Comparison of ENCODE assay signal across 9 mouse cellular contexts in the genomic region with DNA sequence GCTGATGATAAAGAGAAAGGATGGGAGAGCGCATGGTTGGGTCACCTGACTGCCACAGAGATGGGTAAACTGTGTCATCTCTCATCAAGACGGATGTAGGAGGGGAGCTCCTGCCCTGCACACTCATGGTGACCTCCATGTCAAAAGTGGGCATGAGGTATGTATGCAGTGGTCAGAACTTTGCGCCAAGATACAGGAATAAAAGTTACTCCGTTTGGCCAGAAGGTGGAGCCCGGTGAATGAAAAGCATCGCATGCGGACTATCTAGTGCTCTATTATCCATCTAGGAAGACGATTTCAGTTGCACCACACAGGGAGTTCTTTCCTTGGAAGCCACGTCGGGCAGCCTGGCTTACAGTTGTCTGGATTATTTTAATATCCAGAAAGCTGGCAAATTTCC. TPM values are rescaled to one million over a fixed set of nuclear protein-coding genes. Genes with fewer than 3 reads are reported as not detected.
DNase-seq lines count a peak whose midpoint lies in the region; ATAC-seq and TF ChIP-seq lines count a peak whose summit lies in the region.
"Had no signal": no experiment of that assay in that cellular context is flagged by ENCODE, and none has a peak within 500 bp of the region (broad histone marks: within the 10 kb centered on the region; RNA-seq: fewer than 3 reads in every experiment).

No protein-coding gene starts in this region.

- no peak overlapping the region for H3K4me3 ChIP-seq in heart, adult 2 months
- no peak overlapping the region for H3K4me3 ChIP-seq in ES-Bruce4 (ENCODE audit: low read depth, low read length)
- H3K4me3 ChIP-seq in megakaryocyte, embryonic 14.5 days (replicated peaks), result peak overlapping the region; percentile 47
- H3K4me3 ChIP-seq: limb, embryonic 13.5 days had no signal

- H3K79me2 ChIP-seq in heart, adult 2 months (replicated peaks; ENCODE audit: control insufficient read depth, insufficient read depth, low read length), result no peaks in the 10 kb centered on the region

- H3K9me3 ChIP-seq in ES-Bruce4 (replicated peaks; ENCODE audit: control insufficient read depth, insufficient read depth, low read length, poor library complexity, severe bottlenecking), result no peaks in the 10 kb centered on the region
- no peaks in the 10 kb centered on the region for H3K9me3 ChIP-seq in megakaryocyte, embryonic 14.5 days
- H3K9me3 ChIP-seq: limb, embryonic 13.5 days had no signal

- H3K4me1 ChIP-seq in heart, adult 2 months (ENCODE audit: control insufficient read depth, insufficient read depth, low read length), result no peaks in the 10 kb centered on the region
- H3K4me1 ChIP-seq in ES-Bruce4 (ENCODE audit: control insufficient read depth, insufficient read depth, low read length), result no peaks in the 10 kb centered on the region
- peaks cover 4% of the 10 kb centered on the region; the same call in 1 of the 2 replicates for H3K4me1 ChIP-seq in megakaryocyte, embryonic 14.5 days

- TF ChIP-seq CTCF in heart, adult 2 months (IDR thresholded peaks at IDR 0.05), result peak; percentile 57
- TF ChIP-seq CTCF in ES-Bruce4 (IDR thresholded peaks at IDR 0.05; ENCODE audit: low read depth, low read length), result peak; percentile 19

- no peak for TF ChIP-seq POLR2A in heart, adult 2 months (IDR thresholded peaks at IDR 0.05; ENCODE audit: insufficient read depth, low read depth, low read length)
- no peak for TF ChIP-seq POLR2A in ES-Bruce4 (IDR thresholded peaks at IDR 0.05; ENCODE audit: insufficient read depth, low read length)

- TF ChIP-seq EP300 in heart, adult 2 months (IDR thresholded peaks at IDR 0.05; ENCODE audit: insufficient read depth, low read depth, low read length), result no peak
- no peak for TF ChIP-seq EP300 in ES-Bruce4 (IDR thresholded peaks at IDR 0.05; ENCODE audit: insufficient read depth, low read depth, low read length)

- 8% methylated on average over 10 of the region's 10 CpGs for WGBS in heart, adult 2 months

- peak; percentile 82 for ATAC-seq in granulocyte monocyte progenitor cell, adult 5-6 weeks (replicated peaks; ENCODE audit: poor library complexity, severe bottlenecking)

- intact Hi-C loops in heart, adult 2 months (cut with DNase I), result loop anchor here (5.0 kb wide), 1 partner anchor 62 kb away; no protein-coding TSS in a partner anchor
- intact Hi-C loops in heart, postnatal 25 days (cut with DNase I), result loop anchor here (2.0 kb wide), 1 partner anchor 61 kb away; no protein-coding TSS in a partner anchor

- no peak overlapping the region for H3K9ac ChIP-seq in heart, adult 2 months (ENCODE audit: low read depth, low read length)
- no peak overlapping the region for H3K9ac ChIP-seq in ES-Bruce4 (ENCODE audit: low read depth, poor library complexity, severe bottlenecking)
- H3K9ac ChIP-seq: limb, embryonic 13.5 days had no signal

- H3K36me3 ChIP-seq in heart, adult 2 months (ENCODE audit: control insufficient read depth, insufficient read depth, low read length), result no peaks in the 10 kb centered on the region
- H3K36me3 ChIP-seq in ES-Bruce4 (ENCODE audit: control insufficient read depth, insufficient read depth, low read length, poor library complexity, severe bottlenecking), result no peaks in the 10 kb centered on the region
- H3K36me3 ChIP-seq in megakaryocyte, embryonic 14.5 days (replicated peaks; ENCODE audit: low read length), result no peaks in the 10 kb centered on the region
- H3K36me3 ChIP-seq: limb, embryonic 13.5 days had no signal

- H3K27ac ChIP-seq in heart, adult 2 months, result no peak overlapping the region
- H3K27ac ChIP-seq in ES-Bruce4 (ENCODE audit: insufficient read depth, low read length), result no peak overlapping the region
- H3K27ac ChIP-seq: limb, embryonic 13.5 days had no signal

- no peak for DNase-seq in heart, adult 2 months
- no peak for DNase-seq in heart, postnatal 25 days (ENCODE audit: low spot score)
- peak; percentile 3 for DNase-seq in cerebellum, adult 9-10 months
- DNase-seq in layer of hippocampus, postnatal 14 days (ENCODE audit: low spot score in 2 of 2), result peak; percentile 30 to 49
- peak; percentile 46 for DNase-seq in right cerebral cortex, postnatal 4 days

- no peaks in the 10 kb centered on the region for H3K27me3 ChIP-seq in heart, adult 2 months (ENCODE audit: control insufficient read depth, insufficient read depth, low read length)
- peaks cover 1% of the 10 kb centered on the region for H3K27me3 ChIP-seq in ES-Bruce4 (ENCODE audit: control insufficient read depth, insufficient read depth, low read length, poor library complexity, severe bottlenecking)
- H3K27me3 ChIP-seq in megakaryocyte, embryonic 14.5 days (replicated peaks), result peaks cover 4% of the 10 kb centered on the region
- H3K27me3 ChIP-seq: limb, embryonic 13.5 days had no signal

RNA-seq across cellular contexts. Expression of gene Acpp, which starts 22.0 kb away (rescaled TPM):
- total RNA-seq in heart, adult 2 months (2021), result under 1 TPM; 0.23 to 0.41 TPM
- 0.03 and 0.35 TPM in 2 replicates for polyA plus RNA-seq in heart, adult 2 months (2012; rRNA removed)
- total RNA-seq in heart, postnatal 25 days (2021), result not detected
- polyA plus RNA-seq in ES-Bruce4 (2011; ENCODE audit: insufficient read depth, insufficient read length, low read depth, missing spikeins), result 2.2 and 3.1 TPM in 2 replicates
- total RNA-seq in granulocyte monocyte progenitor cell, adult 5-6 weeks (2014; fragmentation: Nextera tagmentation), result 1.2 and 4.6 TPM in 2 replicates
- total RNA-seq in granulocyte monocyte progenitor cell, adult 5-6 weeks (2017), result 2.8 and 3.0 TPM in 2 replicates
- total RNA-seq in layer of hippocampus, postnatal 14 days (2021), result under 1 TPM; 0.24 to 0.62 TPM
- 0.35 TPM in 1 of 2 replicates, not detected in the other for polyA plus RNA-seq in megakaryocyte, embryonic 14.5 days (2012; ENCODE audit: insufficient read depth, low replicate concordance)

RNA-seq across cellular contexts. Expression of gene Dnajc13, which starts 52.8 kb away (rescaled TPM):
- 10 to 100 TPM; 29.2 to 31.6 TPM for total RNA-seq in heart, adult 2 months (2021)
- 31.0 and 32.3 TPM in 2 replicates for polyA plus RNA-seq in heart, adult 2 months (2012; rRNA removed)
- 10 to 100 TPM; 34.0 to 36.3 TPM for total RNA-seq in heart, postnatal 25 days (2021)
- 110 and 119 TPM in 2 replicates for polyA plus RNA-seq in ES-Bruce4 (2011; ENCODE audit: insufficient read depth, insufficient read length, low read depth, missing spikeins)
- total RNA-seq in granulocyte monocyte progenitor cell, adult 5-6 weeks (2014; fragmentation: Nextera tagmentation), result 62.3 and 102 TPM in 2 replicates
- total RNA-seq in granulocyte monocyte progenitor cell, adult 5-6 weeks (2017), result 48.9 and 53.9 TPM in 2 replicates
- 10 to 100 TPM; 60.7 to 77.9 TPM for total RNA-seq in layer of hippocampus, postnatal 14 days (2021)
- 3.0 and 4.5 TPM in 2 replicates for polyA plus RNA-seq in megakaryocyte, embryonic 14.5 days (2012; ENCODE audit: insufficient read depth, low replicate concordance)

Comparison
In these comparisons a context has a peak if more than half of its experiments do, and no peak if none do; other contexts are left out.
1. DNase-seq: peak in cerebellum, adult 9-10 months (single experiment), layer of hippocampus, postnatal 14 days (2 of 2) and right cerebral cortex, postnatal 4 days (single experiment); none in heart, adult 2 months (0 of 2) and heart, postnatal 25 days (single experiment).